Mouse (Mus musculus) intestine, embryonic 16.5 days (tissue): ENCODE measurements around the gene Tomm20l. TPM values are rescaled to one million over a fixed set of nuclear protein-coding genes. Genes with fewer than 3 reads are reported as not detected.

Source experiments
- ATAC-seq: fragments of 200-750 bp; cut with Nextera tagmentation; 2 replicates; pipeline ENCODE4 v1.8.0; 2017; ENCODE audit warnings: moderate TSS enrichment, moderate library complexity
- H3K27ac ChIP-seq: fragments of 300-500 bp; sonication (generic); 2 replicates; pipeline ENCODE4 v1.5.1; 2014; ENCODE audit warnings: mild to moderate bottlenecking, low read length
- H3K27me3 ChIP-seq: fragments of 300-500 bp; sonication (generic); replicated peaks from 2 replicates; pipeline ENCODE4 v1.6.1; 2014; ENCODE audit warnings: low read length, control low read depth, mixed read lengths; ENCODE audit not compliant: control insufficient read depth, insufficient read depth
- H3K36me3 ChIP-seq: fragments of 300-500 bp; sonication (generic); 2 replicates; pipeline ENCODE4 v1.6.1; 2014; ENCODE audit warnings: low read length, control low read depth; ENCODE audit not compliant: control insufficient read depth, insufficient read depth
- H3K4me1 ChIP-seq: fragments of 300-500 bp; sonication (generic); 2 replicates; pipeline ENCODE4 v1.6.1; 2014; ENCODE audit warnings: low read length, control low read depth, mixed read lengths; ENCODE audit not compliant: control insufficient read depth, insufficient read depth
- H3K4me2 ChIP-seq: fragments of 300-500 bp; sonication (generic); 2 replicates; pipeline ENCODE4 v1.6.1; 2014; ENCODE audit warnings: low read depth, low read length, control low read depth
- H3K4me3 ChIP-seq: fragments of 300-500 bp; sonication (generic); 2 replicates; pipeline ENCODE4 v1.5.1; 2014; ENCODE audit warnings: mild to moderate bottlenecking, low read length
- H3K9ac ChIP-seq: fragments of 300-500 bp; sonication (generic); 2 replicates; pipeline ENCODE4 v1.6.1; 2014; ENCODE audit warnings: low read depth, low read length
- H3K9me3 ChIP-seq: fragments of 300-500 bp; sonication (generic); 2 replicates; pipeline ENCODE4 v1.6.1; 2016; ENCODE audit warnings: low read length, control low read depth; ENCODE audit not compliant: control insufficient read depth
- WGBS: fragments of 180-500 bp; shearing (Covaris S2); extraction: QIAGEN DNeasy Blood & Tissue Kit; methylation state at CpG from one replicate; pipeline ENCODE4 v1.1.7; 2014; 5-methylcytosine and 5-hydroxymethylcytosine counted together
- polyA plus RNA-seq: library from polyadenylated mRNA; unstranded; fragments of >200 nt; fragmentation: Nextera tagmentation; extraction: Ambion mirVana; gene quantifications from 2 replicates; pipeline ENCODE4 v1.2.1, GENCODE M21; 2015

Tomm20l gene
- polyA plus RNA-seq, 1 experiment from 2014 or later, result not detected

DNA sequence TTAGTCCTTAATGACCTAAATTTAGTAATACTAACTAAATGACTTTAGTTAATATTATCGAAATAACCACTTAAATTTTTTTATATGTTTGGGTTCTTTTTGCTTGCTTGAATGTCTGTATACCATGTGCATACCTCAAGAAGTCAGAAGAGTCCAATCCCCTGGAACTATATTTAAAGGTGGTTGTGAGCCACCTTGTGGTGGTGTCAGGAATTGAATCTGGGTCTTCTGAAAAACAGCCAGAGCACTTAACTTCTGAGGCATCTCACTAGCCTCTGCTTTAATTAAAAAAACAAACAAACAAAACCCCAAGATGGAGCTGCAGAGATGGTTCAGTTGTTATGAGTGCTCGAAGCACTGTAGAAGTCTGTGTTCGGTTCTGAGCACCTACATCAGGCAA is 36.4 kb downstream of the Tomm20l start:
- H3K4me2 ChIP-seq, result no peak overlapping the region
- peaks cover 11% of the 10 kb centered on the region; the same call in 1 of the 2 replicates for H3K36me3 ChIP-seq
- no peak overlapping the region for H3K27ac ChIP-seq
- ATAC-seq, result no peak
- 80% methylated on average over 3 of the region's 3 CpGs for WGBS
- H3K27me3 ChIP-seq, result no peaks in the 10 kb centered on the region
- H3K4me3 ChIP-seq, result no peak overlapping the region
- H3K9me3 ChIP-seq, result no peaks in the 10 kb centered on the region
- H3K9ac ChIP-seq, result no peak overlapping the region
- H3K4me1 ChIP-seq, result no peaks in the 10 kb centered on the region

DNA sequence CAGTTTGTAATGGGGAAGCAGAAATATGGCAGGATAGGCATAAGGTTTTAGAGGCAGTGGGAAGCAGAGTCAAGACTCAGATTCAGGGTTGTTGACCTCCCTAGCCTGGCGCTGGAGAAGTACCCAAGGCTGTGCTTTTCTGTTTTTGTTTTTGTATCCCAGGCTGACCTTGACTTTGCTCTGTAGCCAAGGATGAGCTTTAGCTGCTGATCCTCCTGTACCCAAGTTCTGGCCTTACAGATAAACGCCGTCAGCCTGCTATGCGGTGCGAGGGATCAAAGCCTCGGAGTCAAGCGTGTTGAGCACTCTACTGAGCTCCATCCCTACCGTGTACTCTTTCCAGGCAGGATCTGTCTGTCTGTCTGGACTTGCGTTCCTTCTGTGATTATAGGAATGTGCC is 37.6 kb downstream of the Tomm20l start:
- 98% methylated on average over 9 of the region's 9 CpGs for WGBS
- H3K27ac ChIP-seq, result no peak overlapping the region
- no peak overlapping the region for H3K9ac ChIP-seq
- peaks cover 11% of the 10 kb centered on the region; the same call in 1 of the 2 replicates for H3K36me3 ChIP-seq
- H3K9me3 ChIP-seq, result no peaks in the 10 kb centered on the region
- no peak for ATAC-seq
- H3K4me3 ChIP-seq, result no peak overlapping the region
- no peaks in the 10 kb centered on the region for H3K27me3 ChIP-seq
- H3K4me1 ChIP-seq, result no peaks in the 10 kb centered on the region
- no peak overlapping the region for H3K4me2 ChIP-seq

DNA sequence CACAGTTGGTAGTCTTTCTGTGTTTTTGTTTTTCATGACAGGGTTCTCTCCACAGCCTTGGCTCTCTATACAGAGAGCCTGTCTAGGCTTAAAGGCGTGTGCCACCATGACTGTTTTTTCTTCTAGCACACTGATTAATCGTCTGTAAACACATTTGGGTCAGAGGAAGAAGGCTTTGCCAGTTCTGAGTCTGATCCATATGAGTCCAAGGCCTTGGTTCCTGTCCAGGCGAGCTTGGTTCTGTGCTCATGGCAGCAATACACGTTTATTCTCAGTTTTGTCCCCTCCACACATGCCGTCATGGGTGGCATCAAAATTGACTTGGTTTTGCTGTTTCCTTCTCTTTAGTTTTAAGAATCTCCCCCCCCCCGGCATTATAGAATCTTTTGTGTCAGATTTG is 38.2 kb downstream of the Tomm20l start:
- Histone ChIP-seq H3K4me1 (no peaks in the 10 kb centered on the region), H3K27me3 (no peaks in the 10 kb centered on the region), H3K36me3 (peaks cover 11% of the 10 kb centered on the region; the same call in 1 of the 2 replicates), H3K4me2 (no peak overlapping the region), H3K9ac (no peak overlapping the region), H3K27ac (no peak overlapping the region), H3K4me3 (no peak overlapping the region), H3K9me3 (no peaks in the 10 kb centered on the region)
- no peak for ATAC-seq
- 86% methylated on average over 6 of the region's 6 CpGs for whole genome bisulfite sequencing

DNA sequence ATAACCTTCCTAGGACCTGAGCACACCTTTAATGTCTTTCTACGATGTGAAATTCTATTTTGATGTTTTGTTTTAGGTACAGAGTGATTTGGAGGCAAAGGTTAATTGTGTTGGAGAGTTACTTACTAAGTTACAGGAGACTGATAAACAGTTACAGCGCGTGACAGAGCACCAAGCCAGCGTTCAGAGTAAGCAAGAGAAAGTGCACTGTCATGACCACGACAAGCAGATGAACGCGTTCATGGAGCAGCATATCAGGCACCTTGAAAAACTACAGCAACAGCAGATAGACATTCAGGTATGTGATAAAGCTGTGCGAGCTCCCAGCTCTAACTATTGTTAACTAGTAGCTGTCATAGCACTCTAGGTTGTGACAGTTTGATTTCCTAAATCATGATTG is 38.9 kb downstream of the Tomm20l start:
- 91% methylated on average over 8 of the region's 8 CpGs for WGBS

DNA sequence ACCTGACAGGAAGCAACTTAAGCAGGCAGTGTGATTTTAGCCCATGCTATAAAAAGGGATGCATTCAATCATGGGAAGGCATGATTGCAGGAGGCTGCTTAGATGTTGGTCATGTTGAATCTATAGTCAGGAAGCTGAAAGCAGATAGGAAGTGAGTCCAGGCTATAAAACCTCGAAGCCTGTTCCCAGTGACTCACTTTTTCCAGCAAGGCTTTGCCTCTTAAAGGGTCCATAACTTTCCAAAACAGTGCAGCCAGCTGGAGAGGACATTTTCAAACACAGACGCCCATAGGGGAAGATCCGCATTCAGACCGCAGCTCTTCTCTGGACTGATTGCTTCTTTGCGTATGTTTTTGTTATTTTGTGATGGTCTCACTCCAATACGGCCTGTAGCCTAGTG is 43.8 kb downstream of the Tomm20l start:
- Histone ChIP-seq H3K27ac (no peak overlapping the region), H3K27me3 (no peaks in the 10 kb centered on the region), H3K4me2 (no peak overlapping the region), H3K36me3 (0 out of 2 replicates have a peak, but pooled peaks cover 6% of the 10 kb centered on the region), H3K9ac (no peak overlapping the region), H3K9me3 (no peaks in the 10 kb centered on the region), H3K4me3 (no peak overlapping the region), H3K4me1 (no peaks in the 10 kb centered on the region)
- no peak for ATAC-seq
- WGBS, result 92% methylated on average over 6 of the region's 6 CpGs

More for the DNA sequence above, 38.9 kb downstream of the Tomm20l start:
- Histone ChIP-seq H3K27ac (no peak overlapping the region), H3K4me1 (no peaks in the 10 kb centered on the region), H3K4me2 (no peak overlapping the region), H3K4me3 (no peak overlapping the region), H3K9ac (no peak overlapping the region), H3K27me3 (no peaks in the 10 kb centered on the region), H3K9me3 (no peaks in the 10 kb centered on the region), H3K36me3 (peaks cover 11% of the 10 kb centered on the region; the same call in 1 of the 2 replicates)
- ATAC-seq, result no peak

DNA sequence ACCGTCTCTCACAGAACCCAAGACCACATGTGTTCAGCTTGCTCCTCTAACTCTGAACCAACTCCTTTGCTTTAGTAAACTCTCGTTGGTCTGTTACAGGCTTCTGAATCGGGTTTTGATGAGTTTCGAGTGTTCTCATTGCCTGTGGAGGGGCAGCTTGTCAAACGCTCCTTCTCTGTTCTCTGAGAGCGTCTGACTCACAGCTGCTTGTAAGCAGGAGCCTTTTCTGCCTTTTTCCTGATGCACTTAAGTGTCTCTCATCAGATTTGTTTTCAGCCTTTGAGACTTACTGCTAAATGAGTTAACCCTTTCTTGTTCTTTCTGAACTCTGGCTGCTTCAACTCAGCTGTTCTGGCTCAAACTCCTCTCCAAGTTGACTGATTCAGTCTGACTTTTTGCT is 46.7 kb downstream of the Tomm20l start:
- H3K27me3 ChIP-seq, result no peaks in the 10 kb centered on the region
- 0 out of 2 replicates have a peak, but pooled peaks cover 6% of the 10 kb centered on the region for H3K36me3 ChIP-seq
- no peaks in the 10 kb centered on the region for H3K9me3 ChIP-seq
- H3K27ac ChIP-seq, result no peak overlapping the region
- H3K9ac ChIP-seq, result no peak overlapping the region
- H3K4me3 ChIP-seq, result no peak overlapping the region
- WGBS, result 80% methylated on average over 6 of the region's 6 CpGs
- ATAC-seq, result no peak
- no peak overlapping the region for H3K4me2 ChIP-seq
- H3K4me1 ChIP-seq, result no peaks in the 10 kb centered on the region

DNA sequence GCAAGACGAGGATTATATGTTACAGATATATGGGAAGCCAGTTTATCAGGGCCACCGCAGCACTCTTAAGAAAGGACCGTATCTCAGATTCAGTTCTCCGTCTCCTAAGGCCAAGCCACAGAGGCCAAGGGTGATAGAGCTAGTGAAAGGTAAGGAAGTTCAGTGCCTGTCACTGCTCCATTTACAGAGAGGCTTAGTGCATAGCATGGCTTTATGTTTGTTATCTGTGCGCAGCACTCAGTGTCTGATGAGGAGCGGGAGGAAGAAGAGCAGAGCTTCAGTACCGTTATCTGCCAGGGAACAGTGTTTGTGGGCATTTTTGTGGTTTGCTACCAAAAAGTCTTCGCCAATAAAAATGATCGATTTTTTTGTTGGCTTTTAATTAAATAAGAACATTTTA is 53.2 kb downstream of the Tomm20l start:
- Histone ChIP-seq H3K4me1 (no peaks in the 10 kb centered on the region), H3K9me3 (no peaks in the 10 kb centered on the region), H3K4me2 (no peak overlapping the region), H3K36me3 (no peaks in the 10 kb centered on the region), H3K27ac (no peak overlapping the region), H3K4me3 (no peak overlapping the region), H3K27me3 (no peaks in the 10 kb centered on the region), H3K9ac (no peak overlapping the region)
- 95% methylated on average over 9 of the region's 9 CpGs for WGBS
- no peak for ATAC-seq

DNA sequence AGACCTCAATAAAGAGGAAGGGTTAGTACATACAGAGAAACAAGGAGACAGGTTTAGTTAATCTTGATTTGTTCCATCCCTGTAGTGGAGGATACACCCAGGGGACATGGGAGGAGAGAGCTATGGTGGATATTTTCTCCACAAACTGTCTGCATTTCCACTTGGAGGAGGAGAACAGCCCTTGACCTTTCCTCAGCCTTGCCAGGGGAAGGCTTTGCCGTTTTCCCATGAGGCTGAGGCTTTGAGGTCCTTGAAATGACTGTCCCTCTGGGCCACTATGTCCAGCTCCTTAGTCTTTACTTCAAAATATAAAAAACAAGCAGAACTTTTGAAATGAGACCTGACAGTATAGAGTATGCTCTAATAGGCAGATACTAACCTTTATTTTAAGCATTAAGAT is 58.7 kb downstream of the Tomm20l start:
- no peaks in the 10 kb centered on the region for H3K9me3 ChIP-seq
- H3K27me3 ChIP-seq, result no peaks in the 10 kb centered on the region
- no peak overlapping the region for H3K27ac ChIP-seq
- H3K9ac ChIP-seq, result no peak overlapping the region
- 96% methylated on average over 1 of the region's 1 CpGs for WGBS
- H3K4me2 ChIP-seq, result no peak overlapping the region
- ATAC-seq, result no peak
- no peaks in the 10 kb centered on the region for H3K4me1 ChIP-seq
- H3K4me3 ChIP-seq, result no peak overlapping the region
- H3K36me3 ChIP-seq, result peaks cover 4% of the 10 kb centered on the region; the same call in 1 of the 2 replicates
